Mouse (Mus musculus) CH12.LX (cell line): ENCODE results near the gene Scaf4. TPM values are rescaled to one million over a fixed set of nuclear protein-coding genes. Genes with fewer than 3 reads are reported as not detected.

Source experiments
- DNase-seq: peaks from one replicate; pipeline ENCODE4 v3.0.0-alpha.2; 2013; ENCODE audit errors: extremely low read depth
- H3K27ac ChIP-seq: 2 replicates; pipeline ENCODE4 v1.5.1; 2012; ENCODE audit warnings: low read depth, mild to moderate bottlenecking, control low read depth, moderate library complexity; ENCODE audit not compliant: insufficient read depth
- H3K27me3 ChIP-seq: replicated peaks from 2 replicates; pipeline ENCODE3; 2012; ENCODE audit warnings: inconsistent platforms
- H3K36me3 ChIP-seq, 2 experiments: replicated peaks in 1 of 2; 2 replicates each; pipeline versions ENCODE3 to v1.6.1; 2012; ENCODE audit warnings: inconsistent platforms in 1 of 2, low read length in 1 of 2, mild to moderate bottlenecking in 1 of 2, mixed read lengths in 1 of 2, moderate library complexity in 1 of 2; ENCODE audit not compliant: control insufficient read depth in 1 of 2, insufficient read depth in 1 of 2
- H3K4me1 ChIP-seq, 2 experiments: 2 replicates each; pipeline ENCODE4 v1.6.1; 2012; ENCODE audit warnings: inconsistent platforms in 1 of 2, moderate library complexity in 1 of 2; ENCODE audit not compliant: insufficient read depth in 2 of 2, control insufficient read depth in 1 of 2
- H3K4me2 ChIP-seq: 2 replicates; pipeline ENCODE4 v1.6.1; 2012; ENCODE audit warnings: low read depth, mild to moderate bottlenecking, control low read depth; ENCODE audit not compliant: poor library complexity, insufficient read depth, severe bottlenecking
- H3K4me3 ChIP-seq, 3 experiments: fragments of 150-350 bp in 1 of 3; sonication (generic) in 1 of 3; replicated peaks in 1 of 3; 2 replicates each; pipeline versions ENCODE3 to v1.5.1; 2011 to 2012; ENCODE audit warnings: low read depth in 2 of 3, low read length in 2 of 3, mild to moderate bottlenecking in 2 of 3, moderate library complexity in 2 of 3, control low read depth in 1 of 3, improper control_type of control experiment in 1 of 3, inconsistent platforms in 1 of 3, mixed read lengths in 1 of 3; ENCODE audit not compliant: poor library complexity in 1 of 3
- H3K79me2 ChIP-seq: replicated peaks from 2 replicates; pipeline ENCODE4 v1.6.1; 2012; ENCODE audit warnings: mild to moderate bottlenecking, moderate library complexity; ENCODE audit not compliant: control insufficient read depth, poor library complexity, insufficient read depth, severe bottlenecking; ENCODE audit errors: extremely low read depth
- H3K9ac ChIP-seq: 2 replicates; pipeline ENCODE4 v1.6.1; 2012; ENCODE audit warnings: low read depth, mild to moderate bottlenecking, control low read depth, moderate library complexity; ENCODE audit not compliant: insufficient read depth
- H3K9me3 ChIP-seq: replicated peaks from 2 replicates; pipeline ENCODE3; 2012; ENCODE audit warnings: low read length, inconsistent platforms, mixed read lengths
- BHLHE40 ChIP-seq: IDR thresholded peaks from 2 replicates; pipeline ENCODE4 v1.6.1; 2011; ENCODE audit warnings: mild to moderate bottlenecking, low read depth, low read length, improper control_type of control experiment
- CHD1 ChIP-seq: IDR thresholded peaks from 2 replicates; pipeline ENCODE4 v1.6.1; 2012; ENCODE audit warnings: low read depth, low read length, improper control_type of control experiment, inconsistent platforms
- CHD2 ChIP-seq: IDR thresholded peaks from 2 replicates; pipeline ENCODE4 v1.6.1; 2011; ENCODE audit warnings: low read length, improper control_type of control experiment
- CTCF ChIP-seq, 2 experiments: IDR thresholded peaks in 1 of 2; conservative IDR thresholded peaks in 1 of 2; 2 replicates each; pipeline ENCODE4 v1.5.1; 2011 to 2012; ENCODE audit warnings: low read depth in 2 of 2, low read length in 2 of 2, improper control_type of control experiment in 1 of 2, inconsistent platforms in 1 of 2, mild to moderate bottlenecking in 1 of 2, moderate library complexity in 1 of 2
- ELF1 ChIP-seq: IDR thresholded peaks from 2 replicates; pipeline ENCODE4 v1.6.1; 2014; ENCODE audit warnings: low read depth, mild to moderate bottlenecking, inconsistent platforms, low read length, improper control_type of control experiment
- EP300 ChIP-seq: IDR thresholded peaks from 2 replicates; pipeline ENCODE4 v1.6.1; 2011; ENCODE audit warnings: low read length, improper control_type of control experiment
- GABPA ChIP-seq: IDR thresholded peaks from 2 replicates; pipeline ENCODE4 v1.6.1; 2012; ENCODE audit warnings: low read depth, low read length, improper control_type of control experiment, inconsistent platforms; ENCODE audit not compliant: insufficient replicate concordance
- HCFC1 ChIP-seq: IDR thresholded peaks from 2 replicates; pipeline ENCODE4 v1.6.1; 2012; ENCODE audit warnings: low read depth, mild to moderate bottlenecking, inconsistent platforms, low read length, improper control_type of control experiment
- JUN ChIP-seq: IDR thresholded peaks from 2 replicates; pipeline ENCODE4 v1.6.1; 2011; ENCODE audit warnings: low read depth, mild to moderate bottlenecking, low read length, improper control_type of control experiment, moderate library complexity; ENCODE audit not compliant: insufficient read depth
- JUND ChIP-seq: conservative IDR thresholded peaks from 2 replicates; pipeline ENCODE4 v1.6.1; 2011; ENCODE audit warnings: low read depth, low read length, improper control_type of control experiment
- MAZ ChIP-seq: IDR thresholded peaks from 2 replicates; pipeline ENCODE4 v1.6.1; 2012; ENCODE audit warnings: low read depth, mild to moderate bottlenecking, inconsistent platforms, low read length, improper control_type of control experiment, moderate library complexity
- MEF2A ChIP-seq: IDR thresholded peaks from 2 replicates; pipeline ENCODE4 v1.6.1; 2014; ENCODE audit warnings: low read depth, mild to moderate bottlenecking, inconsistent platforms, low read length, improper control_type of control experiment, borderline replicate concordance
- MXI1 ChIP-seq: IDR thresholded peaks from 2 replicates; pipeline ENCODE4 v1.6.1; 2011; ENCODE audit warnings: mild to moderate bottlenecking, low read depth, low read length, improper control_type of control experiment
- NELFE ChIP-seq: IDR thresholded peaks from 2 replicates; pipeline ENCODE4 v1.6.1; 2011; ENCODE audit warnings: low read depth, low read length, improper control_type of control experiment
- NRF1 ChIP-seq: IDR thresholded peaks from 2 replicates; pipeline ENCODE4 v1.6.1; 2014; ENCODE audit warnings: low read depth, mild to moderate bottlenecking, inconsistent platforms, low read length, improper control_type of control experiment, moderate library complexity
- POLR2AphosphoS2 ChIP-seq: IDR thresholded peaks from 2 replicates; pipeline ENCODE4 v1.6.1; 2011; ENCODE audit warnings: low read depth, low read length, improper control_type of control experiment
- RAD21 ChIP-seq: IDR thresholded peaks from 2 replicates; pipeline ENCODE4 v1.6.1; 2011; ENCODE audit warnings: low read depth, mild to moderate bottlenecking, low read length, improper control_type of control experiment, moderate library complexity
- RCOR1 ChIP-seq: conservative IDR thresholded peaks from 2 replicates; pipeline ENCODE4 v1.6.1; 2012; ENCODE audit warnings: low read depth, mild to moderate bottlenecking, inconsistent platforms, low read length, improper control_type of control experiment
- SIN3A ChIP-seq: IDR thresholded peaks from 2 replicates; pipeline ENCODE4 v1.6.1; 2012; ENCODE audit warnings: low read length, improper control_type of control experiment, inconsistent platforms
- UBTF ChIP-seq: IDR thresholded peaks from 2 replicates; pipeline ENCODE4 v1.6.1; 2012; ENCODE audit warnings: low read depth, mild to moderate bottlenecking, inconsistent platforms, low read length, improper control_type of control experiment, moderate library complexity
- USF1 ChIP-seq: IDR thresholded peaks from 2 replicates; pipeline ENCODE4 v1.6.1; 2014; ENCODE audit warnings: low read depth, mild to moderate bottlenecking, inconsistent platforms, low read length, improper control_type of control experiment
- USF2 ChIP-seq: conservative IDR thresholded peaks from 2 replicates; pipeline ENCODE4 v1.6.1; 2011; ENCODE audit warnings: low read depth, low read length, improper control_type of control experiment
- ZC3H11A ChIP-seq: IDR thresholded peaks from 2 replicates; pipeline ENCODE4 v1.6.1; 2012; ENCODE audit warnings: low read depth, mild to moderate bottlenecking, inconsistent platforms, low read length, improper control_type of control experiment
- ZKSCAN1 ChIP-seq: IDR thresholded peaks from 2 replicates; pipeline ENCODE4 v1.6.1; 2012; ENCODE audit warnings: low read depth, inconsistent platforms, low read length, improper control_type of control experiment, borderline replicate concordance
- ZMIZ1 ChIP-seq: IDR thresholded peaks from 2 replicates; pipeline ENCODE4 v1.6.1; 2012; ENCODE audit warnings: low read depth, mild to moderate bottlenecking, inconsistent platforms, low read length, improper control_type of control experiment
- ZNF384 ChIP-seq: IDR thresholded peaks from 2 replicates; pipeline ENCODE4 v1.6.1; 2012; ENCODE audit warnings: low read depth, low read length, improper control_type of control experiment, inconsistent platforms
- dilution Hi-C: fragments of 300-500 bp; cut with MboI; formaldehyde crosslinking; loops from 2 replicates; pipeline ENCODE4 v1.14.3; 2020; ENCODE audit warnings: low sequenced_read_pairs; ENCODE audit not compliant: extremely low pct_unique_long_range_greater_than_20kb, extremely low pct_ligation_motif_present
- in situ Hi-C: fragments of 300-500 bp; cut with MboI; formaldehyde crosslinking; loops from 3 replicates; pipeline ENCODE4 v1.14.3; 2019; ENCODE audit warnings: low sequenced_read_pairs, low pct_ligation_motif_present, low pct_unique_long_range_greater_than_20kb, mixed read lengths
- polyA plus RNA-seq: library from polyadenylated mRNA; unstranded; fragments of >175 nt; gene quantifications from 2 replicates; pipeline ENCODE4 v1.2.1, GENCODE M21; 2012; ENCODE audit warnings: low read depth; ENCODE audit not compliant: insufficient read length
- total RNA-seq, 2 experiments: library from RNA; depleted of rRNA; stranded (reverse); fragments of 300-350 nt in 1 of 2; fragments of >200 nt in 1 of 2; gene quantifications; 2 replicates each; pipeline ENCODE4 v1.2.3; 2012 to 2014

The Scaf4 gene
- total and polyA plus RNA-seq, 3 experiments: 6.0 to 60.4 (median 17.5) TPM

- Histone ChIP-seq H3K36me3 (no peaks in the 10 kb centered on the region), H3K27ac (no peak overlapping the region), H3K4me3 (no peak overlapping the region)
- dilution Hi-C loops: no loop called here
- TF ChIP-seq MXI1 (no peak), SIN3A (no peak), POLR2AphosphoS2 (no peak), ZMIZ1 (no peak), MAZ (no peak), USF1 (no peak), JUN (no peak), CHD2 (no peak), MEF2A (no peak), ZNF384 (no peak), NELFE (no peak), JUND (no peak), ZKSCAN1 (no peak), ELF1 (no peak), NRF1 (no peak), EP300 (no peak), USF2 (no peak), BHLHE40 (no peak), RAD21 (no peak), CHD1 (no peak)
- TF ChIP-seq, all 38 proteins: peak for 0
- in situ Hi-C loops: no loop called here
- Histone ChIP-seq H3K79me2 (no peaks in the 10 kb centered on the region), H3K9me3 (no peaks in the 10 kb centered on the region), H3K4me1 (peaks cover 6 to 32% of the 10 kb centered on the region in 2 experiments; a peak in 2 of 4 replicates), H3K27me3 (peaks cover 2% of the 10 kb centered on the region), H3K4me2 (no peak overlapping the region), H3K9ac (no peak overlapping the region)
- no peak for DNase-seq
Observed at GRCm38 (mm10) chr16:90299591-90299990, 15.3 kb upstream of the Scaf4 start.

- Histone ChIP-seq H3K4me1 (peaks cover 5 to 32% of the 10 kb centered on the region in 2 experiments; a peak in 2 of 4 replicates), H3K4me3 (no peak overlapping the region), H3K4me2 (no peak overlapping the region), H3K9me3 (no peaks in the 10 kb centered on the region), H3K36me3 (no peaks in the 10 kb centered on the region), H3K27ac (no peak overlapping the region), H3K27me3 (peaks cover 4% of the 10 kb centered on the region), H3K79me2 (no peaks in the 10 kb centered on the region), H3K9ac (no peak overlapping the region)
- DNase-seq: no peak
- dilution Hi-C loops: no loop called here
- TF ChIP-seq CHD1: no peak
- no peak for TF ChIP-seq ZNF384
- no peak for TF ChIP-seq RAD21
- TF ChIP-seq JUND: no peak
- no peak for TF ChIP-seq EP300
- no peak for TF ChIP-seq MEF2A
- no peak for TF ChIP-seq CTCF (conservative IDR thresholded peaks at IDR 0.05 in 1 of 2, IDR thresholded peaks at IDR 0.05 in 1 of 2; ENCODE audit: low read depth in 2 of 2, low read length in 2 of 2)
- no peak for TF ChIP-seq ZC3H11A
- TF ChIP-seq UBTF: no peak
- TF ChIP-seq GABPA: no peak
- TF ChIP-seq HCFC1: no peak
- TF ChIP-seq USF1: no peak
- TF ChIP-seq RCOR1: no peak
- TF ChIP-seq JUN: no peak
- in situ Hi-C loops: no loop called here
Observed at GRCm38 (mm10) chr16:90298426-90299300, 14.4 kb upstream of the Scaf4 start.
